Mouse (Mus musculus) stomach, postnatal 0 days (tissue): ENCODE data around the gene Clgn.

ENCODE experiments used
- CTCF ChIP-seq: IDR thresholded peaks from 2 replicates; pipeline ENCODE4 v1.5.1; 2016; ENCODE audit warnings: antibody characterized with exemption, low read depth, mild to moderate bottlenecking, moderate library complexity
- EP300 ChIP-seq: optimal IDR thresholded peaks from 2 replicates; pipeline ENCODE3; 2016; ENCODE audit warnings: antibody characterized with exemption

- TF ChIP-seq CTCF: no peak
- no peak for TF ChIP-seq EP300
Measured at GRCm38 (mm10) chr8:83405548-83405947, 15.9 kb downstream of the Clgn start.
